Mouse (Mus musculus): Measurements from ENCODE around the gene Flt3. TPM values are rescaled to one million over a fixed set of nuclear protein-coding genes. Genes with fewer than 3 reads are reported as not detected.

Flt3 gene
- total and polyA plus RNA-seq, 2 experiments from 2014 or later, result 2.5 to 2.8 TPM

- 86% methylated on average over 10 of the region's 10 CpGs for WGBS
- Histone ChIP-seq H3K4me2 (ENCODE audit: low read depth, low read length) (no peak overlapping the region), H3K4me1 (ENCODE audit: insufficient read depth, low read length) (no peaks in the 10 kb centered on the region), H3K4me3 (ENCODE audit: low read length) (no peak overlapping the region), H3K9ac (replicated peaks; ENCODE audit: low read length) (no peak overlapping the region), H3K36me3 (ENCODE audit: insufficient read depth, low read length) (no peaks in the 10 kb centered on the region), H3K27me3 (ENCODE audit: insufficient read depth, low read length) (no peaks in the 10 kb centered on the region), H3K9me3 (ENCODE audit: low read length) (no peaks in the 10 kb centered on the region), H3K27ac (no peak overlapping the region)
- ATAC-seq (no peak), DNase-seq (ENCODE audit: low spot score) (no peak)
- no peak for TF ChIP-seq CTCF (IDR thresholded peaks at IDR 0.05; ENCODE audit: low read depth)
Observed at GRCm38 (mm10) chr5:147343904-147344303, 56.4 kb downstream of the Flt3 start.

GRCm38 (mm10) chr5:147342901-147343300, 57.4 kb downstream of the Flt3 start:
- no peak overlapping the region for H3K4me2 ChIP-seq (ENCODE audit: low read depth, low read length)
- DNase-seq (ENCODE audit: low spot score) (no peak), ATAC-seq (no peak)
- 91% methylated on average over 6 of the region's 6 CpGs for WGBS
- TF ChIP-seq CTCF (IDR thresholded peaks at IDR 0.05; ENCODE audit: low read depth), result no peak
- H3K9ac ChIP-seq (replicated peaks; ENCODE audit: low read length), result no peak overlapping the region
- no peaks in the 10 kb centered on the region for H3K9me3 ChIP-seq (ENCODE audit: low read length)
- no peaks in the 10 kb centered on the region for H3K4me1 ChIP-seq (ENCODE audit: insufficient read depth, low read length)
- no peaks in the 10 kb centered on the region for H3K36me3 ChIP-seq (ENCODE audit: insufficient read depth, low read length)
- no peak overlapping the region for H3K27ac ChIP-seq
- no peak overlapping the region for H3K4me3 ChIP-seq (ENCODE audit: low read length)
- H3K27me3 ChIP-seq (ENCODE audit: insufficient read depth, low read length), result no peaks in the 10 kb centered on the region

- Histone ChIP-seq H3K4me1 (ENCODE audit: insufficient read depth, low read length) (no peaks in the 10 kb centered on the region), H3K9me3 (ENCODE audit: low read length) (no peaks in the 10 kb centered on the region), H3K9ac (replicated peaks; ENCODE audit: low read length) (no peak overlapping the region), H3K27me3 (ENCODE audit: insufficient read depth, low read length) (no peaks in the 10 kb centered on the region), H3K4me3 (ENCODE audit: low read length) (no peak overlapping the region), H3K4me2 (ENCODE audit: low read depth, low read length) (no peak overlapping the region), H3K27ac (no peak overlapping the region), H3K36me3 (ENCODE audit: insufficient read depth, low read length) (no peaks in the 10 kb centered on the region)
- DNase-seq (ENCODE audit: low spot score), result no peak
- ATAC-seq, result no peak
- no peak for TF ChIP-seq CTCF (IDR thresholded peaks at IDR 0.05; ENCODE audit: low read depth)
- 66% methylated on average over 13 of the region's 13 CpGs for WGBS
Observed at GRCm38 (mm10) chr5:147340741-147341414, 59.4 kb downstream of the Flt3 start.

GRCm38 (mm10) chr5:147339560-147339959, 60.7 kb downstream of the Flt3 start:
- no peak for TF ChIP-seq CTCF (IDR thresholded peaks at IDR 0.05; ENCODE audit: low read depth)
- no peak overlapping the region for H3K9ac ChIP-seq (replicated peaks; ENCODE audit: low read length)
- H3K4me2 ChIP-seq (ENCODE audit: low read depth, low read length), result no peak overlapping the region
- no peaks in the 10 kb centered on the region for H3K9me3 ChIP-seq (ENCODE audit: low read length)
- H3K27ac ChIP-seq, result no peak overlapping the region
- 83% methylated on average over 11 of the region's 11 CpGs for WGBS
- ATAC-seq, result no peak
- no peak for DNase-seq (ENCODE audit: low spot score)
- no peaks in the 10 kb centered on the region for H3K27me3 ChIP-seq (ENCODE audit: insufficient read depth, low read length)
- no peaks in the 10 kb centered on the region for H3K4me1 ChIP-seq (ENCODE audit: insufficient read depth, low read length)
- no peak overlapping the region for H3K4me3 ChIP-seq (ENCODE audit: low read length)
- H3K36me3 ChIP-seq (ENCODE audit: insufficient read depth, low read length), result no peaks in the 10 kb centered on the region

GRCm38 (mm10) chr5:147338967-147339366, 61.3 kb downstream of the Flt3 start:
- Histone ChIP-seq H3K36me3 (ENCODE audit: insufficient read depth, low read length) (no peaks in the 10 kb centered on the region), H3K27ac (no peak overlapping the region), H3K9ac (replicated peaks; ENCODE audit: low read length) (no peak overlapping the region), H3K9me3 (ENCODE audit: low read length) (no peaks in the 10 kb centered on the region), H3K27me3 (ENCODE audit: insufficient read depth, low read length) (no peaks in the 10 kb centered on the region), H3K4me2 (ENCODE audit: low read depth, low read length) (no peak overlapping the region), H3K4me3 (ENCODE audit: low read length) (no peak overlapping the region), H3K4me1 (ENCODE audit: insufficient read depth, low read length) (no peaks in the 10 kb centered on the region)
- ATAC-seq (no peak), DNase-seq (ENCODE audit: low spot score) (no peak)
- WGBS, result 58% methylated on average over 9 of the region's 9 CpGs
- no peak for TF ChIP-seq CTCF (IDR thresholded peaks at IDR 0.05; ENCODE audit: low read depth)

GRCm38 (mm10) chr5:147332711-147333110, 67.6 kb downstream of the Flt3 start:
- peak; percentile 12 for DNase-seq (ENCODE audit: low spot score)
- no peak overlapping the region for H3K27ac ChIP-seq

GRCm38 (mm10) chr5:147331547-147331946, 68.7 kb downstream of the Flt3 start:
- H3K27ac ChIP-seq, result no peak overlapping the region
- H3K9me3 ChIP-seq (ENCODE audit: low read length), result no peaks in the 10 kb centered on the region
- no peaks in the 10 kb centered on the region for H3K36me3 ChIP-seq (ENCODE audit: insufficient read depth, low read length)
- ATAC-seq (no peak), DNase-seq (ENCODE audit: low spot score) (peak; percentile 70)
- H3K4me1 ChIP-seq (ENCODE audit: insufficient read depth, low read length), result no peaks in the 10 kb centered on the region
- H3K9ac ChIP-seq (replicated peaks; ENCODE audit: low read length), result no peak overlapping the region
- peak; percentile 79 for TF ChIP-seq CTCF (IDR thresholded peaks at IDR 0.05; ENCODE audit: low read depth)
- H3K4me3 ChIP-seq (ENCODE audit: low read length), result no peak overlapping the region
- H3K4me2 ChIP-seq (ENCODE audit: low read depth, low read length), result no peak overlapping the region
- no peaks in the 10 kb centered on the region for H3K27me3 ChIP-seq (ENCODE audit: insufficient read depth, low read length)
- WGBS, result 38% methylated on average over 2 of the region's 2 CpGs

More at GRCm38 (mm10) chr5:147332711-147333110, 67.6 kb downstream of the Flt3 start:
- Histone ChIP-seq H3K9me3 (ENCODE audit: low read length) (no peaks in the 10 kb centered on the region), H3K9ac (replicated peaks; ENCODE audit: low read length) (no peak overlapping the region), H3K36me3 (ENCODE audit: insufficient read depth, low read length) (no peaks in the 10 kb centered on the region), H3K27me3 (ENCODE audit: insufficient read depth, low read length) (no peaks in the 10 kb centered on the region), H3K4me2 (ENCODE audit: low read depth, low read length) (no peak overlapping the region), H3K4me3 (ENCODE audit: low read length) (no peak overlapping the region), H3K4me1 (ENCODE audit: insufficient read depth, low read length) (no peaks in the 10 kb centered on the region)
- 0 out of 2 replicates have a peak, but pooled peaks have one; percentile 24 for ATAC-seq
- 42% methylated on average over 7 of the region's 7 CpGs for WGBS
- TF ChIP-seq CTCF (IDR thresholded peaks at IDR 0.05; ENCODE audit: low read depth), result no peak

Measured in hindbrain, postnatal 0 days (tissue).